Mouse (Mus musculus) heart, adult 9 months (tissue): ENCODE measurements around the gene Adgrl2.
A peak's percentile ranks its signal among the peaks of the same experiment; 100 is the strongest.

Source experiments
- DNase-seq, 2 experiments: peaks; one replicate each; pipeline ENCODE4 v3.0.0; 2022; ENCODE audit warnings: low spot score in 2 of 2

The Adgrl2 gene

DNA sequence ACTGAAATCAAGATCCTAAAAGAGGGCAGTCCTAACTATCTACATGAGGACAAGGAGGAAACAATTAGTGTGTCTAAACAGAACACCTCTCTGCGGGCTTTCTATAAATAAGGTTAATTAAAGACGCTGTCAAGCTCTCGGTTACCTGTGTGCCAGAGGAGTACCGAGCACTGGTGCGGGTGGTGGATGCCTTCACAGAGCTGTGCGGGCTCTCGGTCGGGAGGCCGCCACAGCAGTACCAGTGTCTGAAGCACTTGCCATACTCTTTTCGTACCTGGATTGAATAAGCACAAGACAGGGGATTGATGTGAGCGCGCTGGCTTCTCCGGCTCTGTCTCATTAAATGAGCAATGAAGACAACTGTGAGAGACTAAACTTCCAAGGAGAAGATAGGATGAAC lies 166.8 kb downstream of the Adgrl2 start:
- DNase-seq: no peak

DNA sequence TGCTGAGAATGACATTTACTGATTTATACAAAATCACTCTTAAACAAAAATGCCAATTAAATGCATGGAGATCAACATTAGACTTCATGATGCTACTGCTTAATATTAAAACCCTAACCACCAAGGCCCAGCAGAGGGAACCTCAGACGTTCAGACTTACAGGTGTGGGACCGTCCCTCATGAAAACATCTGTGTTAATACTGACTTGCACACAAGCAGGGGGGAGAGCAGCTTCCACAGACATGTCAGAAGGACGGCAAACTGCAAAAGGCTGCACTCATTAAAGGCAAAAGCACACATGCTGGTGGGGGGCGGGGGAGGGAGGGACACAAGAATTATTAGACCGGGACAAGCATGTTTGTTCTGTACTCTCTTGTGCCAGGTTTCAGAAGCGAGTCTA lies 168.7 kb downstream of the Adgrl2 start:
- no peak for DNase-seq

DNA sequence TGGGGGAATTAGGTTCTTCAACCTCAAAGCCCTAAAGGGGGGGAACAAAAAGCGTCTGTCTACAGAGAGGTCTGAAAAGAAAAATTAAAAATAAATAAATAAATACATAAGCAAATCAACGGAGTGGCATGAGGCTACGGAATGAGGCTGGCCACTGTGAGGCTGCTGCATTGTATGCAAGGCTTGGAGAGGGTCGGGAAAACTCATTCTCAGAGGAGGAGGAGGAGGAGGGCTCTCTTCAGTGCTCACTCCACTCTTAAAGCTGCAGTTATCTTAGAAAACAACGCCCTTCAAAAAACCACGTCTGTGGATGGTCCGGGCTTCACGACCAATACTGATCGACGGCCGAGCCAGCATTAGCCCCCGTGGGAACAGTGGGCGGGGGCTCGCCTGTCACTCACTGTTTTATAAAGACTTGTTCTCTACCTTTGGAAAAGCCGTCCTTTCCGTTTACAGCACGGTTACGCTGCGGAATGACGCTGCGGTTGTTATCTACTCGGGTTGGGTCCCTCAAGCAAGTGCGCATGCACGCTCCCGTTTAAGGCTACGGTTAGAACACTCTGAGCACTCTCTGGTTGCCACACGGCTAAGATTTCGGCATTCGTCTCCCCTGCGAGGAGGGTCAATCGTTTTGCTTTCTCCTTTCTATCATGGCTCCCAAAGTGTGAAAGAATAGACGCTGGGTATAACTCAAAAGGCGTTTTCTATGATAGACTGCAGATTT lies 170.9 kb downstream of the Adgrl2 start:
- no peak for DNase-seq

DNA sequence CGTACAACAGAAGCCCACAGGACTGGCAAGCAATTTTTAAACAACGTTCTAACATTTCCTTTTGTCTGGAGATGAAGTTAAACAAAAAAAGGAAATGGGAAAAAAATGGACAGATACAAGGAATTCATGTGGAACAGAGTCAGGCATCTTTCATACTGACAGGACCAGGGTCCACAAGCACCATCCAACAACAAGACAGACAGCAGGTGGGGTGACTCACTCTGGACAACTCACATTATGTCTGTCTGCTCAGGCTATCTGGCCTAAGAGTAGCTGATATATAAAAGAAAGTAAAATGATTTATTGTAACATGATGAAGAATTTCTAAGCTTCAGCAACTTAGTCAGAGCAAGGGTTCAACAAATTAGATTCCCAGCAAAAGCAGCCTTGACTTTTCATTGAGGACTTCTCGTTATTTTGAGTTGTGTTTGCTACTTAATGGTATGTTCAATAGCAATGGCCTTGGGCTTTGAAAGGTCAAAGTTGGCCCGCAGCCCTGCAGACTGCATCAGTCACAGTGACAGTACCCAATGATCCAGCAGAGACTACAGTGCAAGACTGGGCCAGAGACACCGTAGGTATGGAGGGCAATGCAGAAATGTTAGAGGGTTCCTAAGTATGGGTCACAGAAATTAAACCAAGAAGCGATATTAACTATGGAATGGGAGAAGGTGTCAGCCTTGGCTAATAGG lies 171.8 kb downstream of the Adgrl2 start:
- DNase-seq: no peak

DNA sequence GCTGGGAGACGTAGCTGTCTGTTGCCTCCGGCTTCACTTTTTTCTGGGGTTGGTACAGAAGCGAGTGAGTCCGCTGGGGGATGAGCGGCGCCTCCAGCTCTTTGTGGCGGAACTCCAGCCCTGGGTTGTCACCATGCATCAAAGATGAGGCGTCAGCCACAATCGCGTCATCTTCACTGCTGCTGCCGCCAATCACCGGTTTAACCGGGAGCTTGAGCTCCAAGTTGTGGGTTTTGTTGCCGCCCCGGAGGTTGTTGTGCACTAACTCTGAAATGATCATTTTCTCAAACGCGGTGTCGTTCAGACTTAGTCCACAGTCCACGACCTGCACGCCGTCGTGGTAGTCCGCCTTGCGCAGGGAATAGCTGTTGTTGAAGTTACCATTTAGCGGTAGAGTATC lies 172.9 kb downstream of the Adgrl2 start:
- DNase-seq: no peak

DNA sequence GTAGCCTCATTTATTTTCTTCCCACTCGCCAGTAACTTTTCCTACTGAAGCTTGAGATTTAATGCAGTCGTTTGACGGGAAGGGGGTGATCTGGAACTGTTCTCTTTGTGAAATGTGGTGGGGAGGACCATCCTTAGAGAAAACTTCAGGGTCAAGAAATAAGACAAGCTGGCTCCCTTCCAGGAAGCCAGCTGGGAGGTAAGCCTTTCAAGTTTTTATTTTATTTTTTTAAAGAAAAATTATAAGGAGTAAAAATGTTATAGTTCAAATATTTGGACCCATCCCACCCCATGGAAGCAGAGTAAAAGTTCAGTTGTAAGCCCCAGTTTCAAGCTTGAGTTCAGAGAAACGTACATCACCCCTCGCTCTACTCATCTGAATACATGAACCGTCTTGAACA lies 177.2 kb downstream of the Adgrl2 start:
- DNase-seq: no peak

DNA sequence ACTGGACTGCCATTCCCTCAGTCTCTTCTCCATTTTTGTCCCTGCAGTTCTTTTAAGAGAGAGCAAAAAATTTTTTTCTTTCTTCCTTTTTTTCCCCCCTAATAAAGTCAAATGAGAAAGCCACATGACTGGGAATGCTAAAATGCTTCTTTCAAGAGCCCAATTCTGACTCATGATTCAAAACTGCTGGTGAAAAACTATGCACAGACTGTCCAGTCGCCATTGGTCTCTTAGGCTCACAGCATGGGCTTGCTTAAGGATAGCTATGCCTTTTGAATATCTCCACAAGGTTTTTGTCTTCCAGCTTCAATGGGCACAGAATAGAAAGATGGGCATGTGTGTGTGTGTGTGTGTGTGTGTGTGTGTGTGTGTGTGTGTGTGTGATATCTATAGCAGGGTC lies 178.3 kb downstream of the Adgrl2 start:
- no peak for DNase-seq

DNA sequence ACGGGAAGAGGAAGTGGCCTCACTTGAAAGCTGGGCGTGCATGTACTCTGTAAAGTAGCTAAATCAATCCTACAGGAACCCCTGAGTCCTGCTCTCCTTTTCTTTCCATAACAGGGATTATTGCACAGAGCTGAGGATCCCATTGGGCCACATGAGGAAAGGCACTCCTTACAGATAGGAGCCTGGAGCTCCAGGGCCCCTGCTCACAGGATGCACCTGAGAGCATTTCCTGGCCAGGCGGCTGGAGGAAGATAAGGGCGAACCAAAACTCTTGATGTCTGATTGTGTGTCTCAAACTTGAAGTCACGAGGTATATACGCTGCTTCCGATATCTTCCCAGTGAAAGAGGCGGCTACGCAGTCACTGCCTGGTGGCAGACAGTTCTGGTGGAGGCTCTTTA lies 183.4 kb downstream of the Adgrl2 start:
- DNase-seq: peak in 1 of 2 experiments; percentile 36

DNA sequence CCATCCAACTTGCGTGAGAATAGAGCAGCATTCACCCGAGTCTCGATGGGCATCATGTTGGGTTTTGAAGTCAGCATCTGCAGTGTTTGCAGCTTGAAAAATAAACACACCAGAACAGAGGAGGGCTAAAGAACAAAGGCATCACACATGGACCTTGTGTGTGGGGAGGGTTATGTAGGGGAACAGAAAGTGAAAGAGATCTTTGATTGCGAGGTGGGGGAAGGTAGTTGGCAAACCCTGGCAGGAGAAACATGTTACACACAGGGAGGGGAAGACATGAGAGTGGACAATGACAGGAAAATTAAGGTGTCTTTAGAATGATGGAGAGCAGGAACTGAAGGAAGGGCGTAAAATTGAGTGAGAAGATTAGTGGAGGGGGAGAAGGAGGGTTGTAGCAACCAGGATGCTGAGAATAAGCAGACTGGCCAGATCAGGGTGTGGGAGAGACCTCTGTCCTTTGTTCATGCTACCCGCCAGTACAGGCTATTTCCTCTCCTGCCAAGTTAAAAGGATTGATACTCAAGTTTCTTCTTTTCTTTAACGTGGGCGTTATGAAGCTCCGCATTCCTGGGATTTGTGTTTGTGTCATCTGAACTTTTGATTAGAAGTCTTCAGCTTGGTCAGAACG lies 197.0 kb downstream of the Adgrl2 start:
- no peak for DNase-seq

DNA sequence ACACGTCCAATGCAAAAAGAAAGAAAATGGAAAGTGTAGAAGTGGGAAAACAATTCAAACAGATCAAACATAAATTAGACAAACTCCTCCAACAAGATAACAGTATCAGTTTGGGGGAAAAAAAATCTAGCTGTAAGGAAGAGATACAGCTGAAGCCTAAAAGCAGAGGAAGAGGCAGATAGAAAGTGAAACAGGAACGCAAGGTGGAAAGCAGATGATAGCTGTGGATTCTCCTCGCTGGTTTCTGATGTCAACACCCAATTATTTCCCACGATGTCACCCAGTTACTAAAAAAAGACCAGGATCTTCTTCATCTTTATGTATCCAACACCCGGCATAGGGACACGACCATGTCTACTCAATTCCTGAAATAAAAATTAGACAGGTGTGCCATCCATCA lies 220.0 kb downstream of the Adgrl2 start:
- DNase-seq: no peak
